Mouse (Mus musculus): ENCODE results near the gene Mad1l1.

The Mad1l1 gene

GRCm38 (mm10) chr5:140261313-140261712 lies 60.0 kb downstream of the Mad1l1 start:
- no peak for DNase-seq (ENCODE audit: low spot score in 2 of 2)

- DNase-seq (ENCODE audit: low spot score in 2 of 2) = no peak
These were observed 62.7 kb downstream of the Mad1l1 start for GRCm38 (mm10) chr5:140258633-140259032.

- no peak for DNase-seq (ENCODE audit: low spot score in 2 of 2)
These were observed 63.3 kb downstream of the Mad1l1 start for GRCm38 (mm10) chr5:140258035-140258434.

GRCm38 (mm10) chr5:140257439-140257838 lies 63.9 kb downstream of the Mad1l1 start:
- DNase-seq (ENCODE audit: low spot score in 2 of 2) = no peak

- no peak for DNase-seq (ENCODE audit: low spot score in 2 of 2)
These were observed 64.7 kb downstream of the Mad1l1 start for GRCm38 (mm10) chr5:140256685-140257084.

- DNase-seq (ENCODE audit: low spot score in 2 of 2) = no peak
These were observed 66.1 kb downstream of the Mad1l1 start for GRCm38 (mm10) chr5:140255265-140255664.

- DNase-seq (ENCODE audit: low spot score in 2 of 2) = no peak
These were observed 66.7 kb downstream of the Mad1l1 start for GRCm38 (mm10) chr5:140254656-140255055.

GRCm38 (mm10) chr5:140251989-140252388 lies 69.4 kb downstream of the Mad1l1 start:
- no peak for DNase-seq (ENCODE audit: low spot score in 2 of 2)

- DNase-seq (ENCODE audit: low spot score in 2 of 2) = no peak
These were observed 71.0 kb downstream of the Mad1l1 start for GRCm38 (mm10) chr5:140250370-140250769.

GRCm38 (mm10) chr5:140249359-140250062 lies 71.8 kb downstream of the Mad1l1 start:
- no peak for DNase-seq (ENCODE audit: low spot score in 2 of 2)

GRCm38 (mm10) chr5:140248101-140248500 lies 73.3 kb downstream of the Mad1l1 start:
- no peak for DNase-seq (ENCODE audit: low spot score in 2 of 2)

GRCm38 (mm10) chr5:140240235-140240634 lies 81.1 kb downstream of the Mad1l1 start:
- no peak for DNase-seq (ENCODE audit: low spot score in 2 of 2)

- no peak for DNase-seq (ENCODE audit: low spot score in 2 of 2)
These were observed 82.5 kb downstream of the Mad1l1 start for GRCm38 (mm10) chr5:140238880-140239279.

GRCm38 (mm10) chr5:140230818-140231217 lies 90.5 kb downstream of the Mad1l1 start:
- DNase-seq (ENCODE audit: low spot score in 2 of 2) = no peak

GRCm38 (mm10) chr5:140228306-140228705 lies 93.0 kb downstream of the Mad1l1 start:
- no peak for DNase-seq (ENCODE audit: low spot score in 2 of 2)

GRCm38 (mm10) chr5:140226871-140227270 lies 94.5 kb downstream of the Mad1l1 start:
- no peak for DNase-seq (ENCODE audit: low spot score in 2 of 2)

- no peak for DNase-seq (ENCODE audit: low spot score in 2 of 2)
These were observed 95.5 kb downstream of the Mad1l1 start for GRCm38 (mm10) chr5:140225881-140226280.

- no peak for DNase-seq (ENCODE audit: low spot score in 2 of 2)
These were observed 96.2 kb downstream of the Mad1l1 start for GRCm38 (mm10) chr5:140225103-140225502.

GRCm38 (mm10) chr5:140223070-140224053 lies 98.0 kb downstream of the Mad1l1 start:
- no peak for DNase-seq (ENCODE audit: low spot score in 2 of 2)

GRCm38 (mm10) chr5:140221016-140221650 lies 100.2 kb downstream of the Mad1l1 start:
- no peak for DNase-seq (ENCODE audit: low spot score in 2 of 2)

GRCm38 (mm10) chr5:140219252-140219651 lies 102.1 kb downstream of the Mad1l1 start:
- DNase-seq (ENCODE audit: low spot score in 2 of 2) = no peak

- no peak for DNase-seq (ENCODE audit: low spot score in 2 of 2)
These were observed 103.5 kb downstream of the Mad1l1 start for GRCm38 (mm10) chr5:140217900-140218299.

Data from right cerebral cortex, postnatal 36 days (tissue).